Mouse (Mus musculus): ENCODE data around the gene Sh3yl1. TPM values are rescaled to one million over a fixed set of nuclear protein-coding genes. Genes with fewer than 3 reads are reported as not detected.

Gene Sh3yl1
- polyA plus RNA-seq, 1 experiment from 2014 or later: 13.0 TPM

DNA sequence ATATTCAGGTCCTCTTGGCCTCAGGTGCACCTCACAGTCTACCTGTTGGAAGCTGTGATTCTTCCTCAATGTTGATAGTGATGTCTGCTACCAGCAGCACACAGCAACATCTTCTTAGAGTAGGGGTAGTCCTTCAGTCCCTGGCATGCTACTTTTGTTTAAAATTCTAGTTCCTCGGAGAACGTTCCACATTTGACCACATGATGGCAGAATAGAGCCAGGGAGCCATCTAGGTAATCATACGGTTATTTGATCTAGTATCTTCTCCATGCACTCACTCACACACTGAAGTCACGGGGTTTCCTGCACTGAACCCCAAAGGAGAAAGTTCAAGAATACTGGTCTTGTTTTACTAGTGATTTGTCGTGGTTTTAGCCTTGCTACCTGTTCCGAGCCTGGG, 96.7 kb downstream of the Sh3yl1 start:
- Histone ChIP-seq H3K27me3 (ENCODE audit: control insufficient read depth, insufficient read depth, low read length) (no peaks in the 10 kb centered on the region), H3K9me3 (replicated peaks; ENCODE audit: control insufficient read depth, low read length) (no peaks in the 10 kb centered on the region), H3K4me2 (no peak overlapping the region), H3K4me3 (ENCODE audit: low read depth, low read length) (no peak overlapping the region), H3K9ac (ENCODE audit: low read depth, low read length) (no peak overlapping the region), H3K36me3 (ENCODE audit: control insufficient read depth, insufficient read depth, low read length) (no peaks in the 10 kb centered on the region), H3K27ac (ENCODE audit: low read depth, low read length) (no peak overlapping the region), H3K4me1 (ENCODE audit: control insufficient read depth, insufficient read depth, low read length) (no peaks in the 10 kb centered on the region)
- WGBS (ENCODE audit: insufficient replicate concordance): 21% methylated on average over 6 of the region's 6 CpGs
- no peak for ATAC-seq (replicated peaks; ENCODE audit: insufficient number of reproducible peaks, low FRiP score, low TSS enrichment)

Other genes starting within 250 kb of the Sh3yl1 start
- gene Alkal2, start 27.3 kb upstream of the Sh3yl1 start, polyA plus RNA-seq (2014; fragmentation: Nextera tagmentation; extraction: Ambion mirVana): 0.26 TPM in 1 of 2 replicates, not detected in the other
- 135 and 149 TPM in 2 replicates for gene Acp1, start 79 bp upstream of the Sh3yl1 start, polyA plus RNA-seq (2014; fragmentation: Nextera tagmentation; extraction: Ambion mirVana)
- 0.40 and 0.92 TPM in 2 replicates for gene Fam110c, start 162.2 kb downstream of the Sh3yl1 start, polyA plus RNA-seq (2014; fragmentation: Nextera tagmentation; extraction: Ambion mirVana)

Measured in heart, embryonic 11.5 days (tissue).